25 mouse cellular contexts compared by ENCODE assay signal in genomic region chr9:47829846-47830245, GRCm38 (mm10).
DNase-seq lines count a peak whose midpoint lies in the region; ATAC-seq and TF ChIP-seq lines count a peak whose summit lies in the region.
"Had no signal": no experiment of that assay in that cellular context is flagged by ENCODE, and none has a peak within 500 bp of the region (broad histone marks: within the 10 kb centered on the region; RNA-seq: fewer than 3 reads in every experiment).

No protein-coding gene starts in this region.

- ATAC-seq in embryonic facial prominence, embryonic 14.5 days (ENCODE audit: low read depth): no peak
- ATAC-seq in limb, embryonic 14.5 days (ENCODE audit: low FRiP score, low read depth): no peak
- no peak for ATAC-seq in lung, postnatal 0 days
- ATAC-seq: CD4-positive, CD25-positive, alpha-beta regulatory T cell, adult 4 months; forebrain, embryonic 14.5 days had no signal

- H3K27ac ChIP-seq in embryonic facial prominence, embryonic 14.5 days (replicated peaks; ENCODE audit: low read depth, low read length): no peak overlapping the region
- no peak overlapping the region for H3K27ac ChIP-seq in embryonic facial prominence, embryonic 10.5 days (replicated peaks)
- H3K27ac ChIP-seq in limb, embryonic 14.5 days (replicated peaks; ENCODE audit: low read depth, low read length): no peak overlapping the region
- H3K27ac ChIP-seq in limb, embryonic 10.5 days: no peak overlapping the region
- no peak overlapping the region for H3K27ac ChIP-seq in lung, postnatal 0 days (ENCODE audit: low read length)
- H3K27ac ChIP-seq: embryonic facial prominence, embryonic 15.5 days; forebrain, embryonic 10.5 days; gastrocnemius, adult 2 months; heart, embryonic 10.5 days; hindbrain, embryonic 12.5 days had no signal

- no peak for TF ChIP-seq POLR2A in limb, embryonic 14.5 days (IDR thresholded peaks at IDR 0.05; ENCODE audit: borderline replicate concordance, extremely low read depth, insufficient read depth, insufficient read length)
- TF ChIP-seq POLR2A in lung, adult 2 months (IDR thresholded peaks at IDR 0.05; ENCODE audit: borderline replicate concordance, extremely low read depth, low read depth, low read length): no peak

- no peak overlapping the region for H3K4me3 ChIP-seq in embryonic facial prominence, embryonic 14.5 days (ENCODE audit: low read depth, low read length)
- no peak overlapping the region for H3K4me3 ChIP-seq in embryonic facial prominence, embryonic 10.5 days
- H3K4me3 ChIP-seq in limb, embryonic 14.5 days (replicated peaks; ENCODE audit: low read length): no peak overlapping the region
- H3K4me3 ChIP-seq in limb, embryonic 10.5 days: no peak overlapping the region
- no peak overlapping the region for H3K4me3 ChIP-seq in lung, postnatal 0 days (ENCODE audit: low read depth, low read length)
- H3K4me3 ChIP-seq in lung, adult 2 months (replicated peaks; ENCODE audit: extremely low read depth, low read depth, low read length): no peak overlapping the region
- H3K4me3 ChIP-seq: erythroblast, embryonic 14.5 days; forebrain, embryonic 10.5 days; gastrocnemius, adult 2 months had no signal

- no peak overlapping the region for H3K9ac ChIP-seq in embryonic facial prominence, embryonic 14.5 days (ENCODE audit: low read depth, low read length)
- H3K9ac ChIP-seq in limb, embryonic 14.5 days (ENCODE audit: low read depth, low read length, severe bottlenecking): no peak overlapping the region
- no peak overlapping the region for H3K9ac ChIP-seq in lung, postnatal 0 days (replicated peaks; ENCODE audit: low read depth)
- H3K9ac ChIP-seq: embryonic facial prominence, embryonic 15.5 days; hindbrain, embryonic 12.5 days had no signal

- no peaks in the 10 kb centered on the region for H3K36me3 ChIP-seq in embryonic facial prominence, embryonic 14.5 days (ENCODE audit: control insufficient read depth, insufficient read depth, low read length)
- H3K36me3 ChIP-seq in embryonic facial prominence, embryonic 10.5 days (replicated peaks): peaks cover under 1% of the 10 kb centered on the region; the same call in 1 of the 2 replicates
- no peaks in the 10 kb centered on the region for H3K36me3 ChIP-seq in limb, embryonic 14.5 days (ENCODE audit: control insufficient read depth, insufficient read depth, low read length)
- no peaks in the 10 kb centered on the region for H3K36me3 ChIP-seq in limb, embryonic 10.5 days
- H3K36me3 ChIP-seq in lung, postnatal 0 days (ENCODE audit: insufficient read depth, low read length): no peaks in the 10 kb centered on the region
- H3K36me3 ChIP-seq: embryonic facial prominence, embryonic 15.5 days; G1E; heart, embryonic 10.5 days; hindbrain, embryonic 12.5 days had no signal

- DNase-seq in embryonic facial prominence, embryonic 14.5 days (ENCODE audit: low spot score): peak; percentile 68
- no peak for DNase-seq in embryonic facial prominence, embryonic 10.5 days (ENCODE audit: low spot score)
- DNase-seq in limb, embryonic 14.5 days (ENCODE audit: low spot score): peak; percentile 53
- no peak for DNase-seq in limb, embryonic 10.5 days (ENCODE audit: low spot score)
- peak; percentile 20 for DNase-seq in lung, postnatal 0 days (ENCODE audit: low spot score)
- no peak for DNase-seq in lung, adult 2 months
- DNase-seq in lung, postnatal 36 days: peak; percentile 55
- DNase-seq: adrenal gland, adult 8-10 months; adrenal gland, postnatal 36 days; B cell, adult 2 months; cerebellum, adult 11-12 months; cerebellum, adult 9-10 months; cerebellum, postnatal 36 days; gastrocnemius, adult 2 months; gastrocnemius, postnatal 25 days; heart, postnatal 10 days; heart, postnatal 4 days had no signal

- H3K9me3 ChIP-seq in embryonic facial prominence, embryonic 14.5 days (ENCODE audit: control insufficient read depth, low read length): no peaks in the 10 kb centered on the region
- no peaks in the 10 kb centered on the region for H3K9me3 ChIP-seq in embryonic facial prominence, embryonic 10.5 days
- H3K9me3 ChIP-seq in limb, embryonic 14.5 days (ENCODE audit: control insufficient read depth, low read length): no peaks in the 10 kb centered on the region
- no peaks in the 10 kb centered on the region for H3K9me3 ChIP-seq in limb, embryonic 10.5 days (replicated peaks)
- no peaks in the 10 kb centered on the region for H3K9me3 ChIP-seq in lung, postnatal 0 days (ENCODE audit: low read length)
- H3K9me3 ChIP-seq: embryonic facial prominence, embryonic 15.5 days; forebrain, embryonic 10.5 days; heart, embryonic 10.5 days; hindbrain, embryonic 12.5 days had no signal

- no peak for TF ChIP-seq CTCF in lung, postnatal 0 days (IDR thresholded peaks at IDR 0.05)
- TF ChIP-seq CTCF in lung, adult 2 months (IDR thresholded peaks at IDR 0.05; ENCODE audit: insufficient read depth, low read length): no peak

- 47% methylated on average over 4 of the region's 4 CpGs for WGBS in embryonic facial prominence, embryonic 14.5 days
- 68% methylated on average over 4 of the region's 4 CpGs for WGBS in embryonic facial prominence, embryonic 10.5 days
- WGBS in limb, embryonic 14.5 days: 33% methylated on average over 4 of the region's 4 CpGs
- 89% methylated on average over 4 of the region's 4 CpGs for WGBS in limb, embryonic 10.5 days
- 38% methylated on average over 4 of the region's 4 CpGs for WGBS in lung, postnatal 0 days
- WGBS in lung, adult 2 months: 51% methylated on average over 4 of the region's 4 CpGs

- H3K4me2 ChIP-seq in embryonic facial prominence, embryonic 14.5 days (ENCODE audit: low read depth, low read length): no peak overlapping the region
- no peak overlapping the region for H3K4me2 ChIP-seq in limb, embryonic 14.5 days (replicated peaks; ENCODE audit: low read depth, low read length, severe bottlenecking)
- H3K4me2 ChIP-seq in lung, postnatal 0 days (replicated peaks; ENCODE audit: low read depth, low read length): no peak overlapping the region

- no peak for TF ChIP-seq EP300 in lung, postnatal 0 days (IDR thresholded peaks at IDR 0.05)

- H3K4me1 ChIP-seq in embryonic facial prominence, embryonic 14.5 days (ENCODE audit: control insufficient read depth, insufficient read depth, low read length): peaks cover 16% of the 10 kb centered on the region
- peaks cover 29% of the 10 kb centered on the region for H3K4me1 ChIP-seq in embryonic facial prominence, embryonic 10.5 days
- peaks cover 42% of the 10 kb centered on the region for H3K4me1 ChIP-seq in limb, embryonic 14.5 days (ENCODE audit: control insufficient read depth, insufficient read depth, low read length)
- H3K4me1 ChIP-seq in limb, embryonic 10.5 days: peaks cover 34% of the 10 kb centered on the region
- H3K4me1 ChIP-seq in lung, postnatal 0 days (ENCODE audit: insufficient read depth, low read depth, low read length): peaks cover 4% of the 10 kb centered on the region; the same call in 1 of the 2 replicates
- H3K4me1 ChIP-seq in lung, adult 2 months (ENCODE audit: control insufficient read depth, insufficient read depth, low read length): peaks cover 3% of the 10 kb centered on the region; the same call in 1 of the 2 replicates

- no peaks in the 10 kb centered on the region for H3K27me3 ChIP-seq in embryonic facial prominence, embryonic 14.5 days (replicated peaks; ENCODE audit: control insufficient read depth, insufficient read depth, low read length)
- H3K27me3 ChIP-seq in embryonic facial prominence, embryonic 10.5 days (replicated peaks; ENCODE audit: low read depth, poor library complexity, severe bottlenecking): no peaks in the 10 kb centered on the region
- H3K27me3 ChIP-seq in limb, embryonic 14.5 days (ENCODE audit: control insufficient read depth, insufficient read depth, low read length): no peaks in the 10 kb centered on the region
- no peaks in the 10 kb centered on the region for H3K27me3 ChIP-seq in limb, embryonic 10.5 days (ENCODE audit: low read depth, poor library complexity, severe bottlenecking)
- H3K27me3 ChIP-seq in lung, postnatal 0 days (replicated peaks; ENCODE audit: insufficient read depth, low read length): no peaks in the 10 kb centered on the region
- H3K27me3 ChIP-seq: embryonic facial prominence, embryonic 15.5 days; hindbrain, embryonic 12.5 days had no signal

Comparison
In these comparisons a context has a peak if more than half of its experiments do, and no peak if none do; other contexts are left out.
1. DNase-seq: peak in embryonic facial prominence, embryonic 14.5 days (single experiment), limb, embryonic 14.5 days (single experiment), lung, postnatal 0 days (single experiment) and lung, postnatal 36 days (single experiment); none in embryonic facial prominence, embryonic 10.5 days (single experiment), limb, embryonic 10.5 days (single experiment) and lung, adult 2 months (single experiment).